Mouse (Mus musculus) lung, postnatal 25 days (tissue): ENCODE measurements around the gene Adgrl3.
A peak's percentile ranks its signal among the peaks of the same experiment; 100 is the strongest.

Source experiments
- DNase-seq: peaks from one replicate; pipeline ENCODE4 v3.0.0; 2022; ENCODE audit warnings: low spot score

Gene Adgrl3

DNA sequence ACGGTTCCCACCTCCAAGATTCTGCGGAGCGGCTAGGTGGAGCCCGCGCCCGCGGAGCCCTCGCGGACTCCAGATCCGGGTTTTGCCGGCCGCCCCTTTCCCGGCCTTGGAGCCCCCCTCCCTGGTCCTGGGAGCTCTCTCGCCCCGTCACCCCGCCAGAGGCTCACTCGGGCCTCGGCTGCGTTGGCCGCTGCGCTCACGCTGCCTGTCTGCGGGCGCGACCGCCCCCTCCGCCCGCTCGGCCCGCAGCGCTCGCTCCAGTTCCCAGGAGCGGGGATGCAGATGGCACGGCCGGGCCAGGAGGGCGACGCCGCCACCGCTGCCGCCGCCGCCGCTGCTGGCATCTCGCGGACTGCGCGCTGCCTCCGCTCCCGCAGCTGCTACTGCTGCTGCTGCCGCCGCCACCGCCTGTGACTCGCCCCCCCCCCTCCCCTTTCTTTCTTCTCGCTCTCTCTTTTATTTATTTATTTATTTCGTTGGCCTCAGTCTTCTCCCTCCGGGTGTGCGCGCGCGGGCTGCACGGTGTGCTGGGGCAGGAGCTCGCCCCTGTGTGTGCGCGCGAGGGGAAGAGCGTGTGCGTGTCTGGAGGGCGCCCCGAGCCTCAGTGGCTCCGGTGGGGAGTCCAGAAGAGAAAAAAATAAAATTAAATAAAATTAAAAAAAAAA lies at the start of gene Adgrl3:
TSS of gene Adgrl3 (plus strand) at position 549 of the 665 bp plus-strand sequence.
- peak; percentile 54 for DNase-seq

DNA sequence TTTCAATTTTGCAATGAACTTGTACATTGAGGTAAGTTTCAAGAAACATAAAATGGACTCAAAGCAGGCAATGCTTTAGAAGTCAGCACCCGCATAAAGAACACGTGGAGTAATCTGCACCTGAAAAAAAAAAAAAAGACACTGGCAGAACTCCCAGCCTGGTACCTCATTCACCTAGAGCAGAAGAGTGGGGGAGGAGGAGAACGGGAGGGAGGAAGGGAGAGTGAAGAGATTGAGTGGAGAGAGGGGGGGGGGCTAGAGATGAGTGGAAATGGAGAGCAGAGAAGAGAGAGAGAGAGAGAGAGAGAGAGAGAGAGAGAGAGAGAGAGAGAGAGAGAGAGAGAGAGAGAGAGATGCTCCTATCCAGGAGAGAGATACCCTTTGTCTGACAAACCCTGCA lies 772 bp upstream of the Adgrl3 start:
- no peak for DNase-seq

DNA sequence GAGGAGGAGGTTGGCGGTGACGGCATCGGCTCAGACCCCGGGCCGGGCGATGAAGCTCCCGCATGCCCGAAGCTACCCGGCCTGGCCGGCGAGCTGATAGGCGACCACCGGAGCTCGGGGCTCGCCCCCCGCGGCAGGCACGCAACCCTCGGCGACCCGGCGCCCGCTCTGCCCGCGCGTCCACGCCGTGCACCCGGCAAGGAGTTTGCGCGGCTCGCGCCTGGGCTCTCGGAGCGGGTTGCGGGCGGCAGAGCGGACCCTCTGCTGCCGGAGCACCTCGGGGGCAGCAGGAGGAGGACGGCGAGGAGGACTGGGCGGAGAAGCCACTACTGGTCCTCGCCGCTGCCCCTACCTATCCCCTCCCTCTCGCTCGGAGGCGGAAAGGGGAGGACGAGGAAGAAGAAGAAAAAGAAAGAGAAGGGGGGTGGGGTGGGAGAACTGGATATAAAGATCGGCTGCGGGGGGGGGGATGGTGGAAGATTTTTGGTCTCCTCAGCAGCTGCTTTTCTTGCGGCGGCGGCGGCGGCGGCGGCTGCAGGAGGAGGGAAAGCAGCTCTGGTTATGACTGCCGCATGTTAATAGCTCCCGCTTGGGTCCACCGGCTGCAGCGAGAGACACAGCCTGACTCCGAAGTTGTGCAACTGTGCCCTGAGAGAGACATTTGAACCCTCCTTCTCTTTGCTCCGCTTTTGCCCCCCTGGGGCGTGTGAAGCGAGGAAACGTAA lies 505 bp downstream of the Adgrl3 start:
- DNase-seq: peak; percentile 14

DNA sequence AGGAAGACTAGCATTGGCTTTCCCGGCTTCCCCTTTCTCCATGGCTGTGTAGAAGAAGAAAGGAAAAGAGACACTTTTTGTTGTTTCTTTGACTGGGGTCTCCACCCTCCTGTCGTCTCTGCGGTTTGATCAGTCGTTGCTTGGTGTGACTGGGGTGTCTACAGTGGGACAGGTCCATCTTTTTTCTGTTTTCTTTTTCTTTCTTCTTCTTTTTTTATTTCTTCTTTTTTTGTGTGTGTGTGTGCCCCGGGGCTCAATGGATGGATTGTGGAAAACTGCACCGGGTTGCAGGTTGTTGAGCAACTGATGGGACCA lies 1.0 kb downstream of the Adgrl3 start:
- DNase-seq: no peak

DNA sequence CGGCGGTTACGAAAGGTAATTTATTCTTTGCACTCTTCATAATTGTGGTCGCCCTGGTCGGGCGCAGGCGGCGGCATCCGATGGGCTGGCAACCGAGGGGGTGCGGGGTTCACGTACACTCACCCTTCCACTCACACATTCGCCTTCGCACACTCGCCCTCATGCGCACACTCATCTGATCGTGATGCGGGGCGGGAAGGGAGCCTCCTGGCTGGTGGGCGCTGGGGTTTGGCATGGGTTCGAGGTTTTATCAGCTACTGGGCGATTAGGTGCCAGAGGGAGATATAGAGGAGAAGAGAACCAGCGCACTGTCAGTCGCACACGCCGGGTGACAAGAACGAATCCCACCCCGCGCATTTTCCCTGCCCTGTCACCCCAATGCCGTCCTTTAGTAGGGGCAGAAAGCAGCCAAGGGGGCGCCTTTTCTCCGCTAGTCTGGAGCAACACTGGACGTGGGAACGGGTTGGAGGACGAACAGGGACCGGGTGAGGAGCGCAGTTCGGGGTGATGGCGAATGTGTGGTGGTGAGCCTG lies 1.5 kb downstream of the Adgrl3 start:
- DNase-seq: peak; percentile 22

DNA sequence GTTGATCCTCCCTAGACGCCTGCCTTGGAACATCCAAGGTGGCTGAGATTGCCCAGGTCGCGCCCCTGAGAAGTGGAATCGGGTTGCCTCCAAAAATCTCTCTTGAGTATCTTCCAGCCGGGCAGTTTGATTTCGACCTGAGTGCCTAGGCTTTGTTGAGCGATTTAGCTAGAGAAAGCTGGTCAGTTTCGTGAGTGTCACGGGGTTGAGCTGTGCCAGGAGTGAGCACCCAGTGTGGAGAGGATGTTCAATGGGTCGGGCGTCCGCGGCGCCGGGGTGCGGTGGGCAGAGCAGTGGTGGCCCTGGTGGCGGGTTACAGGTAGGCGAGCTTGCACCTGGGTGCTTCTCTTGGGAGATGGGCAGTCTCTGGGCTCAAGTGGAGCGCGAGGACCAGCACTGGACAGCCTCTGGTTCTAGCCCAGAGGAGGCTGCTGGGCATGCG lies 1.9 kb downstream of the Adgrl3 start:
- DNase-seq: no peak

DNA sequence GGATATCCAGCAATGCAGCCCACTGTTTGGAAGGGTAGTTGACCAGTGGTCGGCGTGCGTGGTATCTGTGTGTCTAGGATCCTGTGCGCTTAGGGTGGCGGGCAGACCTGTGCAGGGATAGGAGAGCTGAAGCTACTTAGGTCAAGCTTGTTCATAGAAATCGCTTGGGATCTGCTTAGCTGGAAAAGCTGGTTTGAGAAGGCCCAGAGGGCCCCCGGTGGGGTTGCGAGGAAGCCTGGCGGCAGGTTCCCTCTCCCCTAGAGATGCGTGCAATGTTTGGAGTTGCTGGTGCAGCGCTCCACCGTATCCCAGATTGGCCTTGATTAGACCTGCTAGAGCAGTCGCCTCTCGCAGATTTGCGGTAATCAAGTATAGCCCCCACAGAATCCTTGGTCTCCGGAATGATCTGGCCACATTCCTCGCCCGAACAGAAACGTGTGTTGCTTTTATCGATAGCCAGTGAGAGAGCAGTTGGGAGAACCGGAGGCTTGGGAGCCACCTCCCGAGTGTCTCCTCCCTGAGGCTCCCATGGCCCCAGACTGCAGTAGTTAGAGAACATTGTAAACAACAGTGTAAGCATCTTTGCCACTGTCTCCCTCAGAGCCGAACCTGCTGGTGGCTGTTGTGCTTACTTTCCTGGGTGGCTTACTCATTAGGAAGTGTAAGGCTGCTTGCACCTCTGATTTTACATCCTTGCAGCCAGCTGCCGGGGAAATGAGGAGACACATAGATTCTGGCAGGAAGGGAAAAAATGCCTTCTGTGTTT lies 2.6 kb downstream of the Adgrl3 start:
- peak; percentile 32 for DNase-seq

DNA sequence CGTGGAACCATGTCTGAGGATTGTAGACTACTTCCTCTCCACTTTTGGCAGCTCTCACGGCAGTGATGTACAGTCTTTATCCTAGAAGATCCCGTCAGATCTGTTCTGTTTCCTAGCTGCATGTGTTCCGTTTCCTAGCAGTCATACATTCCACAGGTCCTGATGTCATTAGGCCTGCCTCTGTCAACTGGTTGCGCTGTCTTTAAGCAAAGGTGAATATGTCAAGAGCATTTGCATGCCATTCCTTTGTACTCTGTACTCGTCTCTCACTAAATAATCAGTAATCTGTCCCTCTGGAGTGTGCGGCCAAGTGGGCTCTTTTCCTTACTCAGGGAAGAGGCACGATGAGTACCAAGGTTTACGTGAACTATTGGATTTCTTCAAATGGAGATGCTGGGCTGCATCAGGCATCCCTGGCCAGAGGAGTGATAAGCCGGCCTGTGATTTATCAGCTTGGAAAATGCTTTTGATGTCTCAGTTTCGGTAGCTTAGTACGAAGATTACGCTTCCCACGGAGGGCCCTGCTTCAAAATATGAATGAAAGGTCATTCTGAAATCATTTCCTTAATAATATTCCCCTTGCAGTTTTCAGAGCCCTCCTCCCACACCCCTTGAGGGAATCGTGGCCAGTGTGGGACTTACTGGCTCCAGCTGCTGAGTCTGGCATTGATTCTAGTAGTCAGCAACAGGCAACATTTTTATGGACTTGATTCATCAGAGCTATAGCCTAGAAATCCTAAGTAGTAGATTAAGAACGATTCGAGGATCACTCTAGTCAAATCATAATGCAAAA lies 4.2 kb downstream of the Adgrl3 start:
- DNase-seq: peak; percentile 23

DNA sequence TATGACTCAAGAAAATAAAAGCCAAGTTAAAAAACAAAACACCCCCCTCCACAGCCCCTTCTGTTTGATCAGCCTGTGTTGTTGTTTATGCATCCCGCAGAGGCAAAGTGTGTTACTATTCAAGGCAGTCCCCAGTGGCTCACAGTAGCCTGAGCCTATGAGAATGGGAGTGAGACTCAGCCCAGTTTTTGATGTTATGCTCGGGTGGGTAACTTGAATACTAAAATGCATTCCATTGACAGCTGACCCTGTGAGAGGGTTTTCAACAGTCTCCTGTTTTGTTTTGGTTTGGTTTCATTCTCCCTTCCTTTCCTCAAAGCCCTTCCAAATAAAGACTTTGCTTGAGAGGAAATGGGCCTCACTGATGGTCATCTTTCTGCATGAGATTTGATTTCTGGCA lies 8.9 kb downstream of the Adgrl3 start:
- no peak for DNase-seq

DNA sequence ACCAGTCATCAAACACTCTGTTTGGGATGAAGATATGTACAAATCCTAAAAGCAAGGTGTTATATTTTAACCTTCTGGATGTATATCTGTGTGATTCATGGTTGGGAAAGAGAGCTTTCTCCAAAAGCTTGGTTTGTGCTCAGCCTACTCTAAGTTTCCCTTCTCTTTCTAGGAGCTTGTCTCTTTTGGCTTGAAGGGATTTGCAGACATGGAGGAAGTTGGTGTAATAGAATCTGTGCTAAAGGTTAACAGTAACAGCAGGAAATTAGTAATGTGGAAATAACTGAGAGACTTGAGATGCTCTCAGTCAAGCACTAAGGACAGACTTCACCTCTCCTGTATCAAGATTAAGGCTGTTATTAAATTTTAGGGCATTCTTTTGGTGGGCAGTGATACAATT lies 17.2 kb downstream of the Adgrl3 start:
- no peak for DNase-seq

DNA sequence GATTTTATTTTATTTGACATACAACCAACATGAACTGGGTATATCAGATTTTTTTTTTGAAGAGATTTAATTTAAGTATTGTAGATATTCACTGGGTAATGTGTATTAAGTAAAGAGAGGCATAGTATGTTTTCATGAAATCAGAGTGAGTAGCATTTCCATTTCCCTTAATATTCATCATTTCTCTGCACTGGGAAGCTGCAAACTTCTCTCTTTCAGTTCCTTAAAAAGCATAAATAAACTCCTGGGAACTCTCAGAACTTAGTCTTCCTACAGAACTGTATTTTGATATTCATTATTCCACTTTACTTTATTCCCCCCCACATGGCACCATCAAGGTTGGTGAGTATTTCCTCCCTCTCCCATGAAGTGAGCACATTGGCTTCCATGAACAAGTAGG lies 23.9 kb downstream of the Adgrl3 start:
- DNase-seq: no peak

DNA sequence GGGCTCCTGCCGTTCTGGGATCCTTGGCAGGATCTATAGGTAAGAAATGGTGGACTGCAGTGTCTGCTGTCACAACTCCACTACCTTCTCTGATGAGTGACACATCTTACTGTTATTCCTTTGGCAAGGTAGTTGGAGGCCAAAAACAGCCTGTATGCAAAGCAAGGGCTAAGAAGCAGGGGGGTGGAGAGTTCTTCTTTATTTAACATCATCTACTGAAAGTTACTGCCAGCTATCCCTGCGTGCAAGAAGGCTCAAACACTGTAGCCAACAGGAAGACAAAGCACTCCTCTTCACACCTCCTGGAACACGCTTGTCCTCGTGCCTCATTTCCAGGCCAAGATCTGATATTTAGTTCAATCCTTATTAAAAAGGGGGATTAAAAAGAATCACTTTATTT lies 26.2 kb downstream of the Adgrl3 start:
- no peak for DNase-seq

DNA sequence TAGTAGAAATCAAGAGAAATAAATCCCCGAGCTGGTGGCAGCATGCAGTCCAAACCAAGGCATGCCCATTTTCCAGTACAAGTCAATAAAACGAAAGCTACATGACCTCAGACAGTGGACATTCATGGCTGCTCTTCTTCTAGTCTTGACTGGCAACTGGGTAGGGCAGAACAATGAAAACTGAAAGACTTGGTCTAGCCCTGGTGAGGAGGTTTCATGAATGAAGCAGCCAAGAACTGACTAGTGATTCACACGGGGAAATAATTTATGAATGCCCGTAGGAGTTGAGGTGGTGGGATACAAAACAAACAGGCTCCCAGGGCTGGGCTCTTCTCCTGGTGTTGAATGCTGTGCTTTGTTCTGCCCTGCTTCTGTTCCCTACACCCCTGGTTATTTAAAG lies 34.7 kb downstream of the Adgrl3 start:
- no peak for DNase-seq

DNA sequence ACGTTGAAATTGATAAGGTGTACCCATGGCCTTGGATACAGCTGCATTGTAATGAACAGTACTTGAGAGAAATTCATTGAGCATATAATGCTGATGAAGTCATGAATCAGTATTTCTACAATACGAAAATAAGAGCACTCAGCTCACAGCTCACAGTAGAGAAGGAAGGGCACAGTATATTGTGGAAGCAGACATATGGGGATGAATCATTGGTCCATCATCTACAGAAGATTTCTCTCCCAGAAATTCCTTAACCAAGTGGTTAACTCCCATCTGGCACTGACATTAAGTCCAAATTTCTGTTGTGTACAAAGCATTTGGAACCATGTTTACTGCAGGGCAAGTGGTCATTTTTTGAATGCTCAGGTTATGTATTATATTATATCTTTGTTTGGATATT lies 35.3 kb downstream of the Adgrl3 start:
- DNase-seq: no peak

DNA sequence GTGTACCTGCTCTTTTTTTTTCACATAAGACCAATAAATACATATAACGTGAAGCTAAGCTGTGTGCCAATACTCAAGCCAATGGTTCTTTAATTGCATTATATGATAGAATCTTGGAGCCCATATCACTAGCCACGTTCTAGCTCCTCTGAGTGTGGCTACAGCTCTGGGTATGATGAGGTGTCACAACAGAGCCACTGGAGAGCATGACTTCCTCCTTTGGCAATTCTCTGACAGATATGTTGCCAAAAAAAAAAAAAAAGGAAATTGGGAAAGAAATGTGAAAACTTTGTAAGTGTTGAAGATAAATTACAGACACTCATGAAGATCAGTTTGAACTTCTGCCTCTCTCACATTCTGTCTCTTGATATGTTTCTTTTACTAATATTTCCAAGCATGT lies 38.2 kb downstream of the Adgrl3 start:
- DNase-seq: peak; percentile 20

DNA sequence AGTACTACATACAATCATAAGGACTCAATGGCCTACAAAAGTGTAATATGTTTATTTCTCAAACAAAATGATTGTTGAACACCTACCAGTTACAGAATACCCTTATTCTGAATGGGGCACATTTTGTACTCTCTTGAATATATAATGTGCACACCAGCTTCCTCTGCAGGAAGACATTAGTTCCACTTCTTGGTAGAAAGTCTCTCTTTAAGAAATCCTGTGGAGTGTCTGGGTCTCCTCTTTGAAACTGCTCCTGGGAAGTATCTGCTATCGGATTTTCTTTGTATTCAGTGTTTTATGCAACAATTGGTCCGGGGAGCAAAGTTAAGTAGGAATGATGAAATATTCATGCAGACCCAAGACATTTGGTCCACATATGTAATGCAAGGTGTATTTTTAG lies 41.0 kb downstream of the Adgrl3 start:
- no peak for DNase-seq

DNA sequence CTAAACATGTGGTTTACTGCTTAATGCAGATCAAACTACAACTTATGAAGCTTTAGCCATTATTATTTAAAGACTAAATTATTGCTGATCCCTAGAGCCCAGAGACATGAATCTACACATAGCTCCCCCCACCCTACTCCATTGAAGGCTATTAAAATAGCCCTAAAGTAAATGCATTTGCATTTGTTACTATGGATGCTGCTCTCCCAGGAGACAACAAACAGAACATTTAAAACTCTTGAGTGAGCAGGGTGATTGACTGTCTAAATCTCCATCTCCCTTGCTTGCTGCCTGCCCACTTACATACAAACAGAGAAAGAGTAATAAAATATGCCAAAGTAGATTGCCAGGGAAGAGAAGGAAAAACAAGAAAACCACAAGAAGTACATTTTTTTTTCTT lies 41.4 kb downstream of the Adgrl3 start:
- DNase-seq: no peak

DNA sequence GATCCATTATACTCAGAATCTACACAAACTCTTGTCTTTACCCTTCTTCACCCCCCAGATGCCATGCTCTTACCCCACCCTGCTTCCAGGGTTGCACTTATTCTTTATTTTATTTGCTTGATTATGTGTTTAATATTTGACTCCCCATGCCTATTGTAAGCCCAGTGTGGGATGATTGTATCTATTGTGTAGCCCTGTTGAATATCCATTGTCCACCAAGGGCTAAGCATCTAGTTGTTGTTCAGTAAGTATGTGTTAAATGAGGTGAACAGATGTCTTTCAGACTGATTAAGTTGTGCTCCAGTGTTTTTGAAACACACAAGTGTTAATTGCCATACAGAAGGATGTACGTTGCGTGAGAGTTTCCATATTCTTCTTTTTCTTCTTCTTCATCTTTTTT lies 44.1 kb downstream of the Adgrl3 start:
- no peak for DNase-seq

DNA sequence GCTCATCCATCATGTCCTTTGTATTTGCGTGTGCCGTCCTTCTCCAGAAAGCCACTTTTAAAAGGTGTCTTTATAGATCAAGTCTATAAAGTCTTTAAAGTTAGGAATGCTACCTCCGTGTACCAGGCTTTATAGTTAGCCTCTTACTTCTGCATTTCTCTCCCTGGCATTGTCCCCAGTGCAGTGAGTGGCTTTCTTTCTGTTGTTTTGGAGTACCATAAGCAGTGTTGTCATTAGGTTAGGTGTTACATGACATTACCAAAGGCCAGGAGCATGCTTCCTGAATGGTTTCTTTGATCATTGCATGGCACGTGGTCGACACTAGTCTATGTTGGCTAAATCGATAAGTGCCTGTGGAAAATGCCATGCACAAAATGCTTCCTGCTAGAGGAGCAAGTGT lies 48.2 kb downstream of the Adgrl3 start:
- DNase-seq: no peak

DNA sequence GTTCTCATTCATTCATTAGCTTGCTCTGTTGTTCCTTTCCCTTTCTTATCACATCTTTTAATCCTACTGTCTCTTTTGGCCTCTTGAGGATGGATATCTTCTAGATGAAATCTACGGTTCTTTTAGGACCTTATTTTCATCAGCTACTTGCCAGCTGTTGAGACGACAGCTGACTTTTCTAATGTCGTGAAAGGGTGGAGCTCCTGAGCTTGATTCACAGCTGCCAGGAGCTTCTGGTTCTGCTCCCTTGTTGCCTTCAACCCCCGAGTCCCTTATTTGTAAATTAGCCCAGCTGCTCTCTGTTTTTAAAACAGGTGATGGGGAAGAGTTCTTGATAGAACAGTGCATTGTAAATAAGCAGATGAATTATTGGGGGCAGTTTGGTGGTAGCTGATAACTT lies 48.9 kb downstream of the Adgrl3 start:
- no peak for DNase-seq

DNA sequence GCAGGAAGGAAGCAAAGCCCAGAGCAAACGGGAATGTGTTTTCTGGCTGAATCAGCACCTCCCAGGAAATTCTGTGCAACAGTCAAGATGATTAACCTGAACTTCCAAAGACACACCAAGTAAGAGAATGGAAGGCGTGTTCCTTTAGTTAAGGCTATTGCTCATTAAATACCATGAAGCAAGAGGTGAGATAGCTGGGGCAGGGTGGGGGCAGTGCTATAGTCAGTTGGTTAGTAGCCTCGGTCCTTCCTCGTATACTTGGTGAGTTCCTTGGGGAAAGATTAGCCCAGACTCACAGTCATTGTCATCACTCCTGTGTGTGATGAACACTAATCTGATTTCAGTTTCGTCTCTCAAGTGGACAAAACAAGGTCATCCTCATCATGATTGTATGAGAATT lies 53.0 kb downstream of the Adgrl3 start:
- DNase-seq: no peak

DNA sequence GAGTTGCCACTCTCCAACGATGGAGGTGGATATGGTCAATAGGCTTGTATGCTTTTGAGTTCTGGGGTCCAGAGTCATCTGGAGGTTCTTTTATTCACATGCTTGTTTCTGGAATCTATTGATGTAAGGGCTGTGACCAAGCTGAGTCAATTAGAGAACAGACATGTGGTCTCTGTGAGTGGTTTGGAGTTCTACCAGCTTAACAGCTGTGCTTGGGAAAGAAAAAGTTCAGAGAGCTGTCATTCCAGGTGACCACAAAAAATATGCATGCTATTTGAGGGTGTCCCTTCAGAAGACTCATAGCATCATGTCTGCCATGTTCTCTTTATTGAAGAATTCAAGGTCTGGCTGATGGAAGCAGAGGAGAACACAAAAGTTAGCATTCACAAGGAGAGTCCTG lies 53.9 kb downstream of the Adgrl3 start:
- no peak for DNase-seq
